Mouse (Mus musculus): Measurements from ENCODE around the gene Rtf1. TPM values are rescaled to one million over a fixed set of nuclear protein-coding genes. Genes with fewer than 3 reads are reported as not detected.

Rtf1 gene
- total RNA-seq, 2 experiments from 2014 or later = 18.4 to 22.0 TPM

Other genes with a start within 250 kb of the Rtf1 start
- 10 to 100 TPM in 1 of 2 experiments, 1 to 10 TPM in 1; 9.5 to 12.5 TPM for gene Ino80, start 197.4 kb upstream of the Rtf1 start, total RNA-seq (2021)
- under 1 TPM; 0.51 to 0.82 TPM for gene Exd1, start 127.4 kb upstream of the Rtf1 start, total RNA-seq (2021)
- gene Chp1, start 127.4 kb upstream of the Rtf1 start, total RNA-seq (2021) = 10 to 100 TPM; 60.8 to 84.9 TPM
- gene Nusap1, start 56.8 kb upstream of the Rtf1 start, total RNA-seq (2021) = under 1 TPM; 0.46 to 0.54 TPM
- gene Oip5, start 56.6 kb upstream of the Rtf1 start, total RNA-seq (2021) = under 1 TPM in 1 of 2 experiments, not detected in 1; 0.32 TPM
- 10 to 100 TPM; 44.2 to 51.0 TPM for gene Ndufaf1, start 12.2 kb upstream of the Rtf1 start, total RNA-seq (2021)
- not detected for gene Itpka, start 67.3 kb downstream of the Rtf1 start, total RNA-seq (2021)
- not detected for gene Ltk, start 85.4 kb downstream of the Rtf1 start, total RNA-seq (2021)
- 10 to 100 TPM; 14.4 to 16.4 TPM for gene Rpap1, start 112.5 kb downstream of the Rtf1 start, total RNA-seq (2021)
- gene Tyro3, start 122.7 kb downstream of the Rtf1 start, total RNA-seq (2021) = under 1 TPM; 0.61 to 0.67 TPM
- gene Mga, start 222.2 kb downstream of the Rtf1 start, total RNA-seq (2021) = 10 to 100 TPM; 24.3 to 34.5 TPM